Mouse (Mus musculus) MEL (cell line): ENCODE results near the gene Hdgf.
"Not testable (repeated sequence)": the region's sequence is repeated elsewhere in the genome, so short reads cannot be mapped to it uniquely, and the experiment has no call there.

Source experiments
- CTCF ChIP-seq, 3 experiments: IDR thresholded peaks in 2 of 3; conservative IDR thresholded peaks in 1 of 3; 2 replicates each; pipeline ENCODE4 v1.5.1; 2011 to 2012; ENCODE audit warnings: low read length in 3 of 3, low read depth in 2 of 3, mild to moderate bottlenecking in 2 of 3, improper control_type of control experiment in 1 of 3, inconsistent platforms in 1 of 3, mixed read lengths in 1 of 3, moderate library complexity in 1 of 3; ENCODE audit not compliant: control insufficient read depth in 1 of 3, insufficient read depth in 1 of 3, poor library complexity in 1 of 3, severe bottlenecking in 1 of 3
- EP300 ChIP-seq, 2 experiments: IDR thresholded peaks; 2 replicates each; pipeline ENCODE4 v1.6.1; 2011; ENCODE audit warnings: improper control_type of control experiment in 2 of 2, low read length in 2 of 2, low read depth in 1 of 2, mild to moderate bottlenecking in 1 of 2
- HCFC1 ChIP-seq: IDR thresholded peaks from 2 replicates; pipeline ENCODE4 v1.6.1; 2012; ENCODE audit warnings: low read depth, mild to moderate bottlenecking, inconsistent platforms, low read length, improper control_type of control experiment, moderate library complexity
- NELFE ChIP-seq: IDR thresholded peaks from 2 replicates; pipeline ENCODE4 v1.6.1; 2011; ENCODE audit warnings: low read depth, low read length, improper control_type of control experiment
- POLR2A ChIP-seq, 2 experiments: IDR thresholded peaks; 2 replicates each; pipeline ENCODE4 v1.6.1; 2011 to 2012; ENCODE audit warnings: low read length in 2 of 2, mild to moderate bottlenecking in 2 of 2, control low read depth in 1 of 2, improper control_type of control experiment in 1 of 2, low read depth in 1 of 2, moderate library complexity in 1 of 2; ENCODE audit not compliant: control insufficient read depth in 1 of 2, insufficient read depth in 1 of 2, poor library complexity in 1 of 2
- TCF12 ChIP-seq: IDR thresholded peaks from 2 replicates; pipeline ENCODE4 v1.6.1; 2014; ENCODE audit warnings: low read depth, mild to moderate bottlenecking, inconsistent platforms, low read length, improper control_type of control experiment, moderate library complexity

DNA sequence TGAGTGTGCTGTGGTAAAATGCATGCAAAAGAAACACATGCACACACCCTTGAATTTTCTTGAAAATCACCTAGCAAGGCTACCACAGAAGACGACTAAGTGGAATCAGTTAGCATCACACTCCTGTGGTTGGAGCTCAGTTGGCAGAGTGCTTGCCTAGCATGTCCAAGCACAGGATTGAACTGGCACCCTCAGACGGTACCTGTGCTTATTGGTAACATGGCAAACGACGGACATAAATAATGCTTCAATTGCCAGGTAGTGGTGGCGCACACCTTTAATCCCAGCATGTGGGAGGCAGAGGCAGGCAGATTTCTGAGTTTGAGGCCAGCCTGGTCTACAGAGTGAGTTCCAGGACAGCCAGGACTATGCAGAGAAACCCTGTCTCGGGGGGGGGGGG lies 4.2 kb upstream of the Hdgf start:
- not testable (repeated sequence) for TF ChIP-seq CTCF (IDR thresholded peaks at IDR 0.05 in 2 of 3, conservative IDR thresholded peaks at IDR 0.05 in 1 of 3; ENCODE audit: control insufficient read depth in 1 of 3, insufficient read depth in 1 of 3, low read depth in 2 of 3, low read length in 3 of 3, poor library complexity in 1 of 3, severe bottlenecking in 1 of 3); POLR2A (IDR thresholded peaks at IDR 0.05; ENCODE audit: control insufficient read depth in 1 of 2, insufficient read depth in 1 of 2, low read depth in 1 of 2, low read length in 2 of 2, poor library complexity in 1 of 2); NELFE; EP300 (IDR thresholded peaks at IDR 0.05; ENCODE audit: low read depth in 1 of 2, low read length in 2 of 2); HCFC1; TCF12
